Comparison of ENCODE assay signal across 11 mouse cellular contexts in the genomic region with DNA sequence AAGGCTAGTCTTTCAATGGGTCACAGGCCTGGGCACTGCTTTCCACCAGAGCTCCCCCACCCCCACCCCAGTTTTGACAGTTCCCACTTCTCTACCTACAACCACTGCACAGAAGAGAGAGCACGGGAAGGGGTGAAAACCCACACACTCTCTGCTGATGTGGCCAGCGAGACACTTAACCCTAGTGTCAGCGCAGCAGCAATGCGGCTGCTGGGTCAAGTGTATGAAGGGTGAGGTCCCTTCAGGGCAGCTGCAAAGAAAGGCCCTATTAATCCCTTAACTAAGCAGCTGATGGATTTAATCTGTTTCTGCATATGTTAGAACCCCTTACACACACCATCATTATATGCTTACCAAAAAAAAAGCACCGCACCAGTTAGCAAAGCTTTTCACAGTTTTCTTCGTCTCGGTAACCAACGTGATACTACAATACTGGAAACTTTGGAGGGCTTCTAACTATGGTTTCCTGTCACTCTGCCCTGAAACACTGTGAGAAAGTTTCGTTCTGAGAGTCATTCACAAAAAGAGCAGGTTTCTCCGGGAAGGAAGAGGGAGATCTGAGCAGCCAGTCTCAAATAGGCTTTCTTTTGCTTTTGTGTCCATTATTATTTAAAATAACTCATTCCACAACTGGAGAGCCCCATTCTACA.
DNase-seq lines count a peak whose midpoint lies in the region; ATAC-seq and TF ChIP-seq lines count a peak whose summit lies in the region.
"Had no signal": no experiment of that assay in that cellular context is flagged by ENCODE, and none has a peak within 500 bp of the region (broad histone marks: within the 10 kb centered on the region; RNA-seq: fewer than 3 reads in every experiment).

No protein-coding gene starts in this region.

- TF ChIP-seq CTCF in hindbrain, postnatal 0 days (IDR thresholded peaks at IDR 0.05; ENCODE audit: low read depth), result no peak
- TF ChIP-seq CTCF in liver, postnatal 0 days (IDR thresholded peaks at IDR 0.05; ENCODE audit: low read depth), result no peak

- no peak overlapping the region for H3K4me2 ChIP-seq in hindbrain, postnatal 0 days (ENCODE audit: low read depth, low read length)
- H3K4me2 ChIP-seq in embryonic facial prominence, embryonic 14.5 days (ENCODE audit: low read depth, low read length), result no peak overlapping the region
- peak overlapping the region; percentile 54 for H3K4me2 ChIP-seq in liver, postnatal 0 days (ENCODE audit: low read depth, low read length)
- H3K4me2 ChIP-seq: embryonic facial prominence, embryonic 15.5 days; hindbrain, embryonic 15.5 days had no signal

- H3K4me1 ChIP-seq in hindbrain, embryonic 10.5 days (replicated peaks), result peaks cover 71% of the 10 kb centered on the region
- H3K4me1 ChIP-seq in hindbrain, postnatal 0 days (ENCODE audit: insufficient read depth, low read length), result peaks cover 3% of the 10 kb centered on the region; the same call in 1 of the 2 replicates
- H3K4me1 ChIP-seq in embryonic facial prominence, embryonic 14.5 days (ENCODE audit: control insufficient read depth, insufficient read depth, low read length), result peaks cover 9% of the 10 kb centered on the region
- H3K4me1 ChIP-seq in liver, postnatal 0 days (ENCODE audit: insufficient read depth), result peaks cover 8% of the 10 kb centered on the region; the same call in 1 of the 2 replicates

- H3K9me3 ChIP-seq in hindbrain, embryonic 10.5 days, result no peaks in the 10 kb centered on the region
- H3K9me3 ChIP-seq in hindbrain, postnatal 0 days (ENCODE audit: low read length), result no peaks in the 10 kb centered on the region
- H3K9me3 ChIP-seq in embryonic facial prominence, embryonic 14.5 days (ENCODE audit: control insufficient read depth, low read length), result no peaks in the 10 kb centered on the region
- H3K9me3 ChIP-seq in liver, postnatal 0 days (ENCODE audit: low read length), result no peaks in the 10 kb centered on the region
- H3K9me3 ChIP-seq: embryonic facial prominence, embryonic 15.5 days; hindbrain, embryonic 15.5 days; limb, embryonic 12.5 days had no signal

- H3K36me3 ChIP-seq in hindbrain, embryonic 10.5 days, result peaks cover 9% of the 10 kb centered on the region; the same call in 1 of the 2 replicates
- H3K36me3 ChIP-seq in hindbrain, postnatal 0 days (ENCODE audit: insufficient read depth, low read length), result no peaks in the 10 kb centered on the region
- H3K36me3 ChIP-seq in embryonic facial prominence, embryonic 14.5 days (ENCODE audit: control insufficient read depth, insufficient read depth, low read length), result no peaks in the 10 kb centered on the region
- 0 out of 2 replicates have a peak, but pooled peaks cover 5% of the 10 kb centered on the region for H3K36me3 ChIP-seq in liver, postnatal 0 days (replicated peaks; ENCODE audit: insufficient read depth, low read length)
- H3K36me3 ChIP-seq: embryonic facial prominence, embryonic 15.5 days; hindbrain, embryonic 15.5 days; limb, embryonic 12.5 days had no signal

- ATAC-seq in hindbrain, postnatal 0 days, result no peak
- peak; percentile 69 for ATAC-seq in CD4-positive, CD25-positive, alpha-beta regulatory T cell, adult 4 months
- ATAC-seq in embryonic facial prominence, embryonic 14.5 days (ENCODE audit: low read depth), result peak; percentile 15; the same call in 1 of the 2 replicates
- ATAC-seq in liver, postnatal 0 days, result no peak

- H3K27me3 ChIP-seq in hindbrain, embryonic 10.5 days (ENCODE audit: insufficient read depth, poor library complexity, severe bottlenecking), result peaks cover 8% of the 10 kb centered on the region; the same call in 1 of the 2 replicates
- H3K27me3 ChIP-seq in hindbrain, postnatal 0 days (ENCODE audit: insufficient read depth, low read length), result no peaks in the 10 kb centered on the region
- no peaks in the 10 kb centered on the region for H3K27me3 ChIP-seq in embryonic facial prominence, embryonic 14.5 days (replicated peaks; ENCODE audit: control insufficient read depth, insufficient read depth, low read length)
- H3K27me3 ChIP-seq in liver, postnatal 0 days (ENCODE audit: insufficient read depth, low read length), result no peaks in the 10 kb centered on the region
- H3K27me3 ChIP-seq: embryonic facial prominence, embryonic 15.5 days; hindbrain, embryonic 15.5 days; limb, embryonic 12.5 days had no signal

- peak; percentile 20 for DNase-seq in hindbrain, embryonic 10.5 days (ENCODE audit: low spot score)
- DNase-seq in hindbrain, postnatal 0 days (ENCODE audit: low spot score), result no peak
- DNase-seq in embryonic facial prominence, embryonic 14.5 days (ENCODE audit: low spot score), result no peak
- peak; percentile 17 for DNase-seq in liver, postnatal 0 days
- DNase-seq in adrenal gland, postnatal 25 days, result no peak
- DNase-seq in frontal cortex, postnatal 10 days (ENCODE audit: low spot score in 2 of 2), result no peak
- DNase-seq in left cerebral cortex, adult 8-10 months (ENCODE audit: low spot score in 2 of 2), result no peak

- WGBS in hindbrain, embryonic 10.5 days, result 29% methylated on average over 10 of the region's 10 CpGs
- 43% methylated on average over 10 of the region's 10 CpGs for WGBS in hindbrain, postnatal 0 days
- WGBS in embryonic facial prominence, embryonic 14.5 days, result 35% methylated on average over 10 of the region's 10 CpGs
- WGBS in liver, postnatal 0 days (ENCODE audit: insufficient replicate concordance), result 30% methylated on average over 10 of the region's 10 CpGs

- H3K4me3 ChIP-seq in hindbrain, embryonic 10.5 days, result no peak overlapping the region
- no peak overlapping the region for H3K4me3 ChIP-seq in hindbrain, postnatal 0 days (ENCODE audit: low read length)
- H3K4me3 ChIP-seq in embryonic facial prominence, embryonic 14.5 days (ENCODE audit: low read depth, low read length), result 0 out of 2 replicates have a peak overlapping the region, but pooled peaks have one; percentile 1
- H3K4me3 ChIP-seq in liver, postnatal 0 days (ENCODE audit: low read depth, low read length), result peak overlapping the region; percentile 44
- H3K4me3 ChIP-seq: embryonic facial prominence, embryonic 15.5 days; hindbrain, embryonic 15.5 days had no signal

- H3K9ac ChIP-seq in hindbrain, postnatal 0 days (replicated peaks; ENCODE audit: low read length), result no peak overlapping the region
- H3K9ac ChIP-seq in embryonic facial prominence, embryonic 14.5 days (ENCODE audit: low read depth, low read length), result no peak overlapping the region
- H3K9ac ChIP-seq in liver, postnatal 0 days (replicated peaks), result peak overlapping the region; percentile 8; the same call in 1 of the 2 replicates
- H3K9ac ChIP-seq: embryonic facial prominence, embryonic 15.5 days; hindbrain, embryonic 15.5 days; limb, embryonic 12.5 days had no signal

- no peak overlapping the region; the same call in 1 of the 2 replicates for H3K27ac ChIP-seq in hindbrain, embryonic 10.5 days
- H3K27ac ChIP-seq in hindbrain, postnatal 0 days, result no peak overlapping the region
- no peak overlapping the region for H3K27ac ChIP-seq in embryonic facial prominence, embryonic 14.5 days (replicated peaks; ENCODE audit: low read depth, low read length)
- peak overlapping the region; percentile 13 for H3K27ac ChIP-seq in liver, postnatal 0 days (ENCODE audit: low read depth)
- H3K27ac ChIP-seq: embryonic facial prominence, embryonic 15.5 days; hindbrain, embryonic 15.5 days; limb, embryonic 12.5 days had no signal

- TF ChIP-seq EP300 in liver, postnatal 0 days (IDR thresholded peaks at IDR 0.05; ENCODE audit: low read depth), result no peak

Comparison
In these comparisons a context has a peak if more than half of its experiments do, and no peak if none do; other contexts are left out.
1. DNase-seq: peak in hindbrain, embryonic 10.5 days (single experiment) and liver, postnatal 0 days (single experiment); none in hindbrain, postnatal 0 days (single experiment), embryonic facial prominence, embryonic 14.5 days (single experiment), adrenal gland, postnatal 25 days (single experiment), frontal cortex, postnatal 10 days (0 of 2) and left cerebral cortex, adult 8-10 months (0 of 2).
2. H3K4me3 ChIP-seq: peak in embryonic facial prominence, embryonic 14.5 days (single experiment) and liver, postnatal 0 days (single experiment); none in hindbrain, embryonic 10.5 days (single experiment) and hindbrain, postnatal 0 days (single experiment).
3. ATAC-seq: peak in CD4-positive, CD25-positive, alpha-beta regulatory T cell, adult 4 months (single experiment) and embryonic facial prominence, embryonic 14.5 days (single experiment); none in hindbrain, postnatal 0 days (single experiment) and liver, postnatal 0 days (single experiment).